Mouse (Mus musculus): ENCODE results near the gene Ptpn3. TPM values are rescaled to one million over a fixed set of nuclear protein-coding genes. Genes with fewer than 3 reads are reported as not detected.
A peak's percentile ranks its signal among the peaks of the same experiment; 100 is the strongest.
"Not testable (repeated sequence)": the region's sequence is repeated elsewhere in the genome, so short reads cannot be mapped to it uniquely, and the experiment has no call there.

Gene Ptpn3
- polyA plus RNA-seq, 1 experiment: 4.9 TPM

- peak; percentile 93 for DNase-seq (ENCODE audit: low read depth)
- peak; percentile 93 for TF ChIP-seq CTCF (IDR thresholded peaks at IDR 0.05; ENCODE audit: borderline replicate concordance, extremely low read depth, insufficient read depth, insufficient read length)
- TF ChIP-seq POLR2A (IDR thresholded peaks at IDR 0.05; ENCODE audit: borderline replicate concordance, extremely low read depth, insufficient read depth, insufficient read length, poor library complexity, severe bottlenecking): no peak
Observed at GRCm38 (mm10) chr4:57275116-57275743, 26.4 kb downstream of the Ptpn3 start.

- TF ChIP-seq POLR2A (IDR thresholded peaks at IDR 0.05; ENCODE audit: borderline replicate concordance, extremely low read depth, insufficient read depth, insufficient read length, poor library complexity, severe bottlenecking): no peak
- TF ChIP-seq CTCF (IDR thresholded peaks at IDR 0.05; ENCODE audit: borderline replicate concordance, extremely low read depth, insufficient read depth, insufficient read length): no peak
- no peak for DNase-seq (ENCODE audit: low read depth)
Observed at GRCm38 (mm10) chr4:57273532-57274502, 27.8 kb downstream of the Ptpn3 start.

- DNase-seq (ENCODE audit: low read depth): no peak
- TF ChIP-seq POLR2A (IDR thresholded peaks at IDR 0.05; ENCODE audit: borderline replicate concordance, extremely low read depth, insufficient read depth, insufficient read length, poor library complexity, severe bottlenecking): no peak
- peak; percentile 36; the same call in 1 of the 2 replicates for TF ChIP-seq CTCF (IDR thresholded peaks at IDR 0.05; ENCODE audit: borderline replicate concordance, extremely low read depth, insufficient read depth, insufficient read length)
Observed at GRCm38 (mm10) chr4:57270991-57271390, 30.6 kb downstream of the Ptpn3 start.

- not testable (repeated sequence) for DNase-seq (ENCODE audit: low read depth)
Observed at GRCm38 (mm10) chr4:57270489-57270888, 31.1 kb downstream of the Ptpn3 start.

- no peak for TF ChIP-seq POLR2A (IDR thresholded peaks at IDR 0.05; ENCODE audit: borderline replicate concordance, extremely low read depth, insufficient read depth, insufficient read length, poor library complexity, severe bottlenecking)
- no peak for TF ChIP-seq CTCF (IDR thresholded peaks at IDR 0.05; ENCODE audit: borderline replicate concordance, extremely low read depth, insufficient read depth, insufficient read length)
- DNase-seq (ENCODE audit: low read depth): no peak
Observed at GRCm38 (mm10) chr4:57269344-57269743, 32.3 kb downstream of the Ptpn3 start.

- DNase-seq (ENCODE audit: low read depth): no peak
- TF ChIP-seq CTCF (IDR thresholded peaks at IDR 0.05; ENCODE audit: borderline replicate concordance, extremely low read depth, insufficient read depth, insufficient read length) (no peak), POLR2A (IDR thresholded peaks at IDR 0.05; ENCODE audit: borderline replicate concordance, extremely low read depth, insufficient read depth, insufficient read length, poor library complexity, severe bottlenecking) (no peak)
Observed at GRCm38 (mm10) chr4:57268330-57268729, 33.3 kb downstream of the Ptpn3 start.

GRCm38 (mm10) chr4:57266389-57266788, 35.2 kb downstream of the Ptpn3 start:
- TF ChIP-seq POLR2A (IDR thresholded peaks at IDR 0.05; ENCODE audit: borderline replicate concordance, extremely low read depth, insufficient read depth, insufficient read length, poor library complexity, severe bottlenecking) (no peak), CTCF (IDR thresholded peaks at IDR 0.05; ENCODE audit: borderline replicate concordance, extremely low read depth, insufficient read depth, insufficient read length) (no peak)
- no peak for DNase-seq (ENCODE audit: low read depth)

GRCm38 (mm10) chr4:57263695-57264094, 37.9 kb downstream of the Ptpn3 start:
- no peak for DNase-seq (ENCODE audit: low read depth)
- TF ChIP-seq POLR2A (IDR thresholded peaks at IDR 0.05; ENCODE audit: borderline replicate concordance, extremely low read depth, insufficient read depth, insufficient read length, poor library complexity, severe bottlenecking) (no peak), CTCF (IDR thresholded peaks at IDR 0.05; ENCODE audit: borderline replicate concordance, extremely low read depth, insufficient read depth, insufficient read length) (no peak)

- TF ChIP-seq POLR2A (IDR thresholded peaks at IDR 0.05; ENCODE audit: borderline replicate concordance, extremely low read depth, insufficient read depth, insufficient read length, poor library complexity, severe bottlenecking): no peak
- TF ChIP-seq CTCF (IDR thresholded peaks at IDR 0.05; ENCODE audit: borderline replicate concordance, extremely low read depth, insufficient read depth, insufficient read length): peak; percentile 49; the same call in 1 of the 2 replicates
- no peak for DNase-seq (ENCODE audit: low read depth)
Observed at GRCm38 (mm10) chr4:57263061-57263685, 38.5 kb downstream of the Ptpn3 start.

- TF ChIP-seq CTCF (IDR thresholded peaks at IDR 0.05; ENCODE audit: borderline replicate concordance, extremely low read depth, insufficient read depth, insufficient read length) (no peak), POLR2A (IDR thresholded peaks at IDR 0.05; ENCODE audit: borderline replicate concordance, extremely low read depth, insufficient read depth, insufficient read length, poor library complexity, severe bottlenecking) (no peak)
- no peak for DNase-seq (ENCODE audit: low read depth)
Observed at GRCm38 (mm10) chr4:57262451-57262850, 39.2 kb downstream of the Ptpn3 start.

GRCm38 (mm10) chr4:57261813-57262212, 39.8 kb downstream of the Ptpn3 start:
- DNase-seq (ENCODE audit: low read depth): no peak
- TF ChIP-seq POLR2A (IDR thresholded peaks at IDR 0.05; ENCODE audit: borderline replicate concordance, extremely low read depth, insufficient read depth, insufficient read length, poor library complexity, severe bottlenecking) (no peak), CTCF (IDR thresholded peaks at IDR 0.05; ENCODE audit: borderline replicate concordance, extremely low read depth, insufficient read depth, insufficient read length) (no peak)
